Mouse (Mus musculus) heart, postnatal 0 days (tissue): ENCODE data around the gene Olfr412. TPM values are rescaled to one million over a fixed set of nuclear protein-coding genes. Genes with fewer than 3 reads are reported as not detected.

Source experiments
- ATAC-seq: fragments of 200-750 bp; cut with Nextera tagmentation; 2 replicates; pipeline ENCODE4 v1.8.0; 2017; ENCODE audit warnings: low read depth, moderate number of reproducible peaks, moderate library complexity; ENCODE audit not compliant: insufficient read depth
- DNase-seq: peaks from one replicate; pipeline ENCODE4 v3.0.0-alpha.2; 2016; ENCODE audit warnings: low spot score
- H3K27ac ChIP-seq: fragments of 300-500 bp; sonication (generic); 2 replicates; pipeline ENCODE4 v1.5.1; 2014; ENCODE audit warnings: low read depth, mild to moderate bottlenecking
- H3K27me3 ChIP-seq: fragments of 300-500 bp; sonication (generic); 2 replicates; pipeline ENCODE4 v1.6.1; 2014; ENCODE audit warnings: low read length, mixed read lengths; ENCODE audit not compliant: control insufficient read depth, insufficient read depth
- H3K36me3 ChIP-seq: fragments of 300-500 bp; sonication (generic); replicated peaks from 2 replicates; pipeline ENCODE4 v1.6.1; 2014; ENCODE audit warnings: low read length, mixed read lengths; ENCODE audit not compliant: control insufficient read depth, insufficient read depth
- H3K4me1 ChIP-seq: fragments of 300-500 bp; sonication (generic); 2 replicates; pipeline ENCODE4 v1.6.1; 2014; ENCODE audit warnings: antibody characterized with exemption; ENCODE audit not compliant: control insufficient read depth, insufficient read depth
- H3K4me2 ChIP-seq: fragments of 300-500 bp; sonication (generic); 2 replicates; pipeline ENCODE4 v1.6.1; 2014; ENCODE audit warnings: low read depth, mild to moderate bottlenecking, low read length, moderate library complexity
- H3K4me3 ChIP-seq: fragments of 300-500 bp; sonication (generic); 2 replicates; pipeline ENCODE4 v1.5.1; 2014; ENCODE audit warnings: low read depth, low read length
- H3K9ac ChIP-seq: fragments of 300-500 bp; sonication (generic); replicated peaks from 2 replicates; pipeline ENCODE4 v1.6.1; 2014; ENCODE audit warnings: low read depth, low read length, mixed read lengths
- H3K9me3 ChIP-seq: fragments of 300-500 bp; sonication (generic); replicated peaks from 2 replicates; pipeline ENCODE4 v1.6.1; 2016; ENCODE audit warnings: low read length; ENCODE audit not compliant: control insufficient read depth
- CTCF ChIP-seq: IDR thresholded peaks from 2 replicates; pipeline ENCODE4 v1.5.1; 2016; ENCODE audit warnings: antibody characterized with exemption, control low read depth, low read depth
- EP300 ChIP-seq: IDR thresholded peaks from 2 replicates; pipeline ENCODE4 v1.6.1; 2016; ENCODE audit warnings: antibody characterized with exemption, low read depth
- WGBS: fragments of 180-500 bp; shearing (Covaris S2); extraction: QIAGEN DNeasy Blood & Tissue Kit; methylation state at CpG from one replicate; pipeline ENCODE4 v1.1.7; 2014; 5-methylcytosine and 5-hydroxymethylcytosine counted together
- polyA plus RNA-seq: library from polyadenylated mRNA; unstranded; fragments of >200 nt; fragmentation: Nextera tagmentation; extraction: Ambion mirVana; gene quantifications from 2 replicates; pipeline ENCODE4 v1.2.1, GENCODE M21; 2015
- total RNA-seq: library from RNA; depleted of rRNA; stranded (reverse); fragments of >200 nt; gene quantifications from 2 replicates; pipeline ENCODE4 v1.2.3, GENCODE M21; 2014; ENCODE audit warnings: low replicate concordance

Olfr412 gene
- total and polyA plus RNA-seq, 2 experiments from 2014 or later: not detected

GRCm38 (mm10) chr11:74405201-74405600 is 43.3 kb downstream of the Olfr412 start:
- Histone ChIP-seq H3K4me2 (no peak overlapping the region), H3K36me3 (no peaks in the 10 kb centered on the region), H3K9ac (no peak overlapping the region), H3K4me1 (peaks cover 24% of the 10 kb centered on the region), H3K27ac (no peak overlapping the region), H3K9me3 (no peaks in the 10 kb centered on the region), H3K27me3 (no peaks in the 10 kb centered on the region), H3K4me3 (no peak overlapping the region)
- no peak for DNase-seq
- WGBS: 78% methylated on average over 7 of the region's 7 CpGs
- TF ChIP-seq EP300 (no peak), CTCF (no peak)
- no peak for ATAC-seq

DNA sequence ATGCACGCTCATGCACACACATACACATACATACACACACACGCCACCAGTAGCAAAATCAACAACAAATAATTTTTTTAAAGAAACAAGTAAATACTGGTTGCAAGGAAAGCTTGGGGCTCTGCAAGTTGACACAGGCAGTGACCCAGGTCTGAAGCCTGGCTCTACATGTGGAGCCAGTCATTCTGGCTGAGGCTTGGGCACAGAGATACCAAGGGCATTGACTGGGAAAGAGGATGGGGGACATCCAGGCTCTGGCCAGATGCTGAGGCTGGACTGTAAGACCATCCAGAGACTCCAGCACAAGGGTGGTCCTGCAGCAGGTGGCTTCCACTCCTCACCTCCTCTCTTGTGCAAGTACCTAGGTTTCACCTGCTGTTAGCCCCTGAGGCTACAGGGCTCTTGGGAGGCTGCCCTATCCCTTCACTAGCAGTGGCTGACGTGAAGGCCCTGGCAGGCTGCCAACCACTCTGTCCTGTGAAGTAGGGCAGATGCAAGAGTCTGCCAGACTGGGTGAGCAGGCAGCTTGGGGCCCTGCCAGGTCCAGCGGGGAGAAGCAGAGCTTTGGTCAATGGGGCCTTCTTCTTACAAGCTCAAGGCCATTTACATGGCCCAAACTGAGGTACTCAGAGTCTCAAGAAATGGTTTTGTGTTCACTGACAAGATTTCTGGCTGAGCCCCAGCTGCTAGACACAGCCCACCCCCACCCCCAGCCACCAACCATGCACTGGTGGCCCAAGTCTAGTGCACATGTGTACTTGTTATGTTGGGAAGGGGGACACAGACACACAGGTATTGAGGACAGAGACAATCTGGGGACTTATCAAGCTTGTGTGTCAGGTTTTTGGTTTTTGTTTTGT is 46.9 kb downstream of the Olfr412 start:
- no peak overlapping the region for H3K4me2 ChIP-seq
- no peaks in the 10 kb centered on the region for H3K27me3 ChIP-seq

GRCm38 (mm10) chr11:74409447-74409754 is 47.5 kb downstream of the Olfr412 start:
- Histone ChIP-seq H3K9ac (no peak overlapping the region), H3K36me3 (no peaks in the 10 kb centered on the region), H3K27ac (0 out of 2 replicates have a peak overlapping the region, but pooled peaks have one; percentile 40), H3K4me1 (peaks cover 33% of the 10 kb centered on the region), H3K4me3 (no peak overlapping the region), H3K9me3 (no peaks in the 10 kb centered on the region), H3K4me2 (no peak overlapping the region), H3K27me3 (no peaks in the 10 kb centered on the region)
- WGBS: 51% methylated on average over 5 of the region's 5 CpGs
- ATAC-seq (peak; percentile 24; the same call in 1 of the 2 replicates), DNase-seq (no peak)
- TF ChIP-seq EP300: no peak
- TF ChIP-seq CTCF: no peak

More for the DNA sequence above, 46.9 kb downstream of the Olfr412 start:
- Histone ChIP-seq H3K4me3 (no peak overlapping the region), H3K36me3 (no peaks in the 10 kb centered on the region), H3K27ac (peak overlapping the region; percentile 40; the same call in 1 of the 2 replicates), H3K9me3 (no peaks in the 10 kb centered on the region), H3K9ac (no peak overlapping the region), H3K4me1 (peaks cover 32% of the 10 kb centered on the region)
- ATAC-seq: peak; percentile 94
- peak; percentile 13; the same call in 1 of the 2 replicates for TF ChIP-seq EP300
- no peak for TF ChIP-seq CTCF
- DNase-seq: peak; percentile 93
- WGBS: 47% methylated on average over 4 of the region's 4 CpGs

- H3K4me1 ChIP-seq: peaks cover 33% of the 10 kb centered on the region
- 24% methylated on average over 4 of the region's 4 CpGs for WGBS
- no peak overlapping the region for H3K9ac ChIP-seq
- no peak overlapping the region for H3K4me2 ChIP-seq
- DNase-seq: peak; percentile 71
- 0 out of 2 replicates have a peak, but pooled peaks have one; percentile 21 for ATAC-seq
- H3K9me3 ChIP-seq: no peaks in the 10 kb centered on the region
- TF ChIP-seq EP300 (no peak), CTCF (no peak)
- no peaks in the 10 kb centered on the region for H3K36me3 ChIP-seq
- no peaks in the 10 kb centered on the region for H3K27me3 ChIP-seq
- H3K4me3 ChIP-seq: no peak overlapping the region
- 0 out of 2 replicates have a peak overlapping the region, but pooled peaks have one; percentile 40 for H3K27ac ChIP-seq
Measured at GRCm38 (mm10) chr11:74409757-74410174, 47.9 kb downstream of the Olfr412 start.

GRCm38 (mm10) chr11:74411943-74412342 is 50.1 kb downstream of the Olfr412 start:
- Histone ChIP-seq H3K27me3 (no peaks in the 10 kb centered on the region), H3K27ac (no peak overlapping the region), H3K4me1 (peaks cover 34% of the 10 kb centered on the region), H3K36me3 (no peaks in the 10 kb centered on the region; the same call in 1 of the 2 replicates), H3K9me3 (no peaks in the 10 kb centered on the region), H3K4me3 (no peak overlapping the region), H3K4me2 (no peak overlapping the region), H3K9ac (no peak overlapping the region)
- TF ChIP-seq EP300 (no peak), CTCF (no peak)
- DNase-seq: no peak
- 68% methylated on average over 3 of the region's 3 CpGs for whole genome bisulfite sequencing
- ATAC-seq: no peak
